Mouse (Mus musculus): ENCODE results near the gene Usp39. TPM values are rescaled to one million over a fixed set of nuclear protein-coding genes. Genes with fewer than 3 reads are reported as not detected.

Gene Usp39
- polyA plus RNA-seq, 1 experiment from 2014 or later = 76.3 TPM

- DNase-seq (ENCODE audit: low spot score) (no peak), ATAC-seq (no peak)
- WGBS = 91% methylated on average over 11 of the region's 11 CpGs
- Histone ChIP-seq H3K36me3 (ENCODE audit: control insufficient read depth, insufficient read depth, low read length) (no peaks in the 10 kb centered on the region), H3K4me1 (ENCODE audit: control insufficient read depth, insufficient read depth, low read length) (no peaks in the 10 kb centered on the region), H3K9me3 (replicated peaks; ENCODE audit: control insufficient read depth, low read length) (no peaks in the 10 kb centered on the region), H3K9ac (ENCODE audit: low read length) (no peak overlapping the region), H3K4me2 (ENCODE audit: low read length) (no peak overlapping the region), H3K27ac (ENCODE audit: low read depth, low read length) (no peak overlapping the region), H3K4me3 (ENCODE audit: low read depth, low read length) (no peak overlapping the region), H3K27me3 (replicated peaks; ENCODE audit: control insufficient read depth, insufficient read depth, low read length) (no peaks in the 10 kb centered on the region)
These were observed 42.5 kb downstream of the Usp39 start for GRCm38 (mm10) chr6:72302349-72302925.

- Histone ChIP-seq H3K4me3 (ENCODE audit: low read depth, low read length) (no peak overlapping the region), H3K27me3 (replicated peaks; ENCODE audit: control insufficient read depth, insufficient read depth, low read length) (no peaks in the 10 kb centered on the region), H3K36me3 (ENCODE audit: control insufficient read depth, insufficient read depth, low read length) (no peaks in the 10 kb centered on the region), H3K4me2 (ENCODE audit: low read length) (no peak overlapping the region), H3K4me1 (ENCODE audit: control insufficient read depth, insufficient read depth, low read length) (no peaks in the 10 kb centered on the region), H3K27ac (ENCODE audit: low read depth, low read length) (no peak overlapping the region), H3K9ac (ENCODE audit: low read length) (no peak overlapping the region), H3K9me3 (replicated peaks; ENCODE audit: control insufficient read depth, low read length) (no peaks in the 10 kb centered on the region)
- 76% methylated on average over 3 of the region's 3 CpGs for WGBS
- DNase-seq (ENCODE audit: low spot score) (no peak), ATAC-seq (no peak)
These were observed 47.2 kb downstream of the Usp39 start for GRCm38 (mm10) chr6:72297825-72298224.

- no peak for DNase-seq (ENCODE audit: low spot score)
- no peak for ATAC-seq
- no peaks in the 10 kb centered on the region for H3K36me3 ChIP-seq (ENCODE audit: control insufficient read depth, insufficient read depth, low read length)
- 85% methylated on average over 12 of the region's 12 CpGs for WGBS
- no peak overlapping the region for H3K4me3 ChIP-seq (ENCODE audit: low read depth, low read length)
- no peaks in the 10 kb centered on the region for H3K4me1 ChIP-seq (ENCODE audit: control insufficient read depth, insufficient read depth, low read length)
- no peak overlapping the region for H3K4me2 ChIP-seq (ENCODE audit: low read length)
- H3K27me3 ChIP-seq (replicated peaks; ENCODE audit: control insufficient read depth, insufficient read depth, low read length) = no peaks in the 10 kb centered on the region
- H3K9me3 ChIP-seq (replicated peaks; ENCODE audit: control insufficient read depth, low read length) = no peaks in the 10 kb centered on the region
- H3K27ac ChIP-seq (ENCODE audit: low read depth, low read length) = no peak overlapping the region
- H3K9ac ChIP-seq (ENCODE audit: low read length) = no peak overlapping the region
These were observed 51.9 kb downstream of the Usp39 start for GRCm38 (mm10) chr6:72292972-72293651.

- no peaks in the 10 kb centered on the region for H3K36me3 ChIP-seq (ENCODE audit: control insufficient read depth, insufficient read depth, low read length)
- H3K4me1 ChIP-seq (ENCODE audit: control insufficient read depth, insufficient read depth, low read length) = no peaks in the 10 kb centered on the region
- no peak for ATAC-seq
- no peak overlapping the region for H3K4me3 ChIP-seq (ENCODE audit: low read depth, low read length)
- WGBS = 89% methylated on average over 3 of the region's 3 CpGs
- H3K27ac ChIP-seq (ENCODE audit: low read depth, low read length) = no peak overlapping the region
- no peak overlapping the region for H3K9ac ChIP-seq (ENCODE audit: low read length)
- no peaks in the 10 kb centered on the region for H3K27me3 ChIP-seq (replicated peaks; ENCODE audit: control insufficient read depth, insufficient read depth, low read length)
- no peaks in the 10 kb centered on the region for H3K9me3 ChIP-seq (replicated peaks; ENCODE audit: control insufficient read depth, low read length)
- H3K4me2 ChIP-seq (ENCODE audit: low read length) = no peak overlapping the region
- DNase-seq (ENCODE audit: low spot score) = no peak
These were observed 55.5 kb downstream of the Usp39 start for GRCm38 (mm10) chr6:72289484-72289883.

- ATAC-seq = no peak
- no peak overlapping the region for H3K27ac ChIP-seq (ENCODE audit: low read depth, low read length)
- DNase-seq (ENCODE audit: low spot score) = peak; percentile 44
These were observed 61.1 kb downstream of the Usp39 start for GRCm38 (mm10) chr6:72283914-72284313.

GRCm38 (mm10) chr6:72280410-72280998, 64.5 kb downstream of the Usp39 start:
- no peaks in the 10 kb centered on the region for H3K4me1 ChIP-seq (ENCODE audit: control insufficient read depth, insufficient read depth, low read length)
- H3K27me3 ChIP-seq (replicated peaks; ENCODE audit: control insufficient read depth, insufficient read depth, low read length) = no peaks in the 10 kb centered on the region
- H3K9me3 ChIP-seq (replicated peaks; ENCODE audit: control insufficient read depth, low read length) = no peaks in the 10 kb centered on the region
- no peak overlapping the region for H3K9ac ChIP-seq (ENCODE audit: low read length)
- WGBS = 79% methylated on average over 7 of the region's 7 CpGs
- H3K4me3 ChIP-seq (ENCODE audit: low read depth, low read length) = no peak overlapping the region
- DNase-seq (ENCODE audit: low spot score) (no peak), ATAC-seq (no peak)
- no peak overlapping the region for H3K4me2 ChIP-seq (ENCODE audit: low read length)
- no peak overlapping the region for H3K27ac ChIP-seq (ENCODE audit: low read depth, low read length)
- H3K36me3 ChIP-seq (ENCODE audit: control insufficient read depth, insufficient read depth, low read length) = no peaks in the 10 kb centered on the region

More at GRCm38 (mm10) chr6:72283914-72284313, 61.1 kb downstream of the Usp39 start:
- Histone ChIP-seq H3K4me1 (ENCODE audit: control insufficient read depth, insufficient read depth, low read length) (no peaks in the 10 kb centered on the region), H3K27me3 (replicated peaks; ENCODE audit: control insufficient read depth, insufficient read depth, low read length) (no peaks in the 10 kb centered on the region), H3K9me3 (replicated peaks; ENCODE audit: control insufficient read depth, low read length) (no peaks in the 10 kb centered on the region), H3K4me3 (ENCODE audit: low read depth, low read length) (no peak overlapping the region), H3K9ac (ENCODE audit: low read length) (no peak overlapping the region), H3K4me2 (ENCODE audit: low read length) (no peak overlapping the region), H3K36me3 (ENCODE audit: control insufficient read depth, insufficient read depth, low read length) (no peaks in the 10 kb centered on the region)
- WGBS = 22% methylated on average over 4 of the region's 4 CpGs

GRCm38 (mm10) chr6:72279505-72279904, 65.5 kb downstream of the Usp39 start:
- 91% methylated on average over 7 of the region's 7 CpGs for WGBS
- ATAC-seq (no peak), DNase-seq (ENCODE audit: low spot score) (no peak)
- H3K9me3 ChIP-seq (replicated peaks; ENCODE audit: control insufficient read depth, low read length) = no peaks in the 10 kb centered on the region
- no peak overlapping the region for H3K4me3 ChIP-seq (ENCODE audit: low read depth, low read length)
- no peaks in the 10 kb centered on the region for H3K4me1 ChIP-seq (ENCODE audit: control insufficient read depth, insufficient read depth, low read length)
- no peak overlapping the region for H3K27ac ChIP-seq (ENCODE audit: low read depth, low read length)
- no peak overlapping the region for H3K4me2 ChIP-seq (ENCODE audit: low read length)
- H3K27me3 ChIP-seq (replicated peaks; ENCODE audit: control insufficient read depth, insufficient read depth, low read length) = no peaks in the 10 kb centered on the region
- H3K36me3 ChIP-seq (ENCODE audit: control insufficient read depth, insufficient read depth, low read length) = no peaks in the 10 kb centered on the region
- no peak overlapping the region for H3K9ac ChIP-seq (ENCODE audit: low read length)

GRCm38 (mm10) chr6:72278835-72279234, 66.1 kb downstream of the Usp39 start:
- Histone ChIP-seq H3K9ac (ENCODE audit: low read length) (no peak overlapping the region), H3K9me3 (replicated peaks; ENCODE audit: control insufficient read depth, low read length) (no peaks in the 10 kb centered on the region), H3K4me1 (ENCODE audit: control insufficient read depth, insufficient read depth, low read length) (no peaks in the 10 kb centered on the region), H3K27me3 (replicated peaks; ENCODE audit: control insufficient read depth, insufficient read depth, low read length) (no peaks in the 10 kb centered on the region), H3K4me2 (ENCODE audit: low read length) (no peak overlapping the region), H3K36me3 (ENCODE audit: control insufficient read depth, insufficient read depth, low read length) (no peaks in the 10 kb centered on the region), H3K4me3 (ENCODE audit: low read depth, low read length) (no peak overlapping the region), H3K27ac (ENCODE audit: low read depth, low read length) (no peak overlapping the region)
- DNase-seq (ENCODE audit: low spot score) (no peak), ATAC-seq (no peak)
- 74% methylated on average over 4 of the region's 4 CpGs for WGBS

GRCm38 (mm10) chr6:72277508-72278166, 67.3 kb downstream of the Usp39 start:
- Histone ChIP-seq H3K27me3 (replicated peaks; ENCODE audit: control insufficient read depth, insufficient read depth, low read length) (no peaks in the 10 kb centered on the region), H3K4me1 (ENCODE audit: control insufficient read depth, insufficient read depth, low read length) (no peaks in the 10 kb centered on the region), H3K9me3 (replicated peaks; ENCODE audit: control insufficient read depth, low read length) (no peaks in the 10 kb centered on the region), H3K9ac (ENCODE audit: low read length) (no peak overlapping the region), H3K36me3 (ENCODE audit: control insufficient read depth, insufficient read depth, low read length) (no peaks in the 10 kb centered on the region), H3K4me2 (ENCODE audit: low read length) (no peak overlapping the region), H3K27ac (ENCODE audit: low read depth, low read length) (no peak overlapping the region), H3K4me3 (ENCODE audit: low read depth, low read length) (no peak overlapping the region)
- WGBS = 81% methylated on average over 9 of the region's 9 CpGs
- ATAC-seq (no peak), DNase-seq (ENCODE audit: low spot score) (no peak)

Measured in forebrain, embryonic 14.5 days (tissue).